Mouse (Mus musculus): ENCODE data around the gene Agrn.
"Not testable (repeated sequence)": the region's sequence is repeated elsewhere in the genome, so short reads cannot be mapped to it uniquely, and the experiment has no call there.

Gene Agrn

GRCm38 (mm10) chr4:156185950-156186850 lies 11.1 kb downstream of the Agrn start:
- CTCF ChIA-PET: no interaction called here
- POLR2A ChIA-PET: interaction anchor here in 3 of 4 experiments (0.5 to 8.4 kb wide), 17 partner anchors 8 to 62 kb away, joined by 3 to 104 read pairs (median 5); partner anchors contain the start of genes AW011738 (in 2 of the 3), Noc2l (in 2 of the 3), Agrn (in 1 of the 3) and Plekhn1 (in 1 of the 3)

- POLR2A ChIA-PET: interaction anchor here in 3 of 4 experiments (0.5 to 8.4 kb wide), 17 partner anchors 8 to 1729 kb away, joined by 3 to 104 read pairs (median 5); partner anchors contain the start of genes AW011738 (in 2 of the 3), Noc2l (in 2 of the 3), Agrn (in 1 of the 3) and Plekhn1 (in 1 of the 3)
- CTCF ChIA-PET: no interaction called here
These were observed 11.8 kb downstream of the Agrn start for GRCm38 (mm10) chr4:156185456-156185949.

- CTCF ChIA-PET: interaction anchor here in 1 of 4 experiments (0.5 kb wide), 1 partner anchor 583 kb away, joined by 3 read pairs; no protein-coding TSS in a partner anchor
- POLR2A ChIA-PET: interaction anchor here in 3 of 4 experiments (0.5 to 8.4 kb wide), 9 partner anchors 9 to 75 kb away, joined by 3 to 104 read pairs (median 6); partner anchors contain the start of genes 9430015G10Rik (in 1 of the 3), AW011738 (in 1 of the 3) and Agrn (in 1 of the 3)
These were observed 12.9 kb downstream of the Agrn start for GRCm38 (mm10) chr4:156184291-156184954.

GRCm38 (mm10) chr4:156183747-156184146 lies 13.5 kb downstream of the Agrn start:
- ChIA-PET CTCF (interaction anchor here in 1 of 4 experiments (0.5 kb wide), 1 partner anchor 582 kb away, joined by 3 read pairs; no protein-coding TSS in a partner anchor), POLR2A (interaction anchor here in 2 of 4 experiments (0.6 to 8.4 kb wide), 11 partner anchors 9 to 74 kb away, joined by 3 to 104 read pairs (median 4); partner anchors contain the start of genes 9430015G10Rik (in 2 of the 2) and Agrn (in 1 of the 2))

GRCm38 (mm10) chr4:156177630-156178029 lies 19.7 kb downstream of the Agrn start:
- CTCF ChIA-PET: no interaction called here
- POLR2A ChIA-PET: interaction anchor here in 2 of 4 experiments (0.8 to 3.1 kb wide), 7 partner anchors 9 to 166 kb away, joined by 3 to 14 read pairs (median 3); no protein-coding TSS in a partner anchor

- ChIA-PET POLR2A (interaction anchor here in 3 of 4 experiments (0.8 to 1.9 kb wide), 16 partner anchors 9 to 71 kb away, joined by 3 to 6 read pairs (median 4); partner anchors contain the start of genes 9430015G10Rik (in 1 of the 3), Agrn (in 1 of the 3) and Noc2l (in 1 of the 3)), CTCF (no interaction called here)
These were observed 25.5 kb downstream of the Agrn start for GRCm38 (mm10) chr4:156171828-156172227.

GRCm38 (mm10) chr4:156169129-156169528 lies 28.2 kb downstream of the Agrn start:
- POLR2A ChIA-PET: interaction anchor here in 1 of 4 experiments (0.6 kb wide), 1 partner anchor 356 kb away, joined by 3 read pairs; no protein-coding TSS in a partner anchor
- CTCF ChIA-PET: no interaction called here

- POLR2A ChIA-PET: interaction anchor here in 1 of 4 experiments (0.6 kb wide), 1 partner anchor 356 kb away, joined by 3 read pairs; no protein-coding TSS in a partner anchor
- CTCF ChIA-PET: no interaction called here
These were observed 28.7 kb downstream of the Agrn start for GRCm38 (mm10) chr4:156168611-156169010.

GRCm38 (mm10) chr4:156166477-156166876 lies 30.8 kb downstream of the Agrn start:
- ChIA-PET POLR2A (interaction anchor here in 3 of 4 experiments (0.8 to 2.0 kb wide), 11 partner anchors 9 to 70 kb away, joined by 3 to 6 read pairs (median 3); partner anchors contain the start of genes 9430015G10Rik (in 1 of the 3) and Noc2l (in 1 of the 3)), CTCF (interaction anchor here in 2 of 4 experiments (0.6 to 1.1 kb wide), 2 partner anchors 22 to 28 kb away, joined by 3 to 4 read pairs; no protein-coding TSS in a partner anchor)

GRCm38 (mm10) chr4:156154771-156155170 lies 42.5 kb downstream of the Agrn start:
- CTCF ChIA-PET: no interaction called here
- POLR2A ChIA-PET: interaction anchor here in 1 of 4 experiments (1.2 to 1.6 kb wide), 2 partner anchors 15 to 22 kb away, joined by 3 read pairs; no protein-coding TSS in a partner anchor

GRCm38 (mm10) chr4:156150887-156151286 lies 46.4 kb downstream of the Agrn start:
- POLR2A ChIA-PET, CTCF ChIA-PET: not testable (repeated sequence)

- CTCF ChIA-PET: interaction anchor here in 1 of 4 experiments (1.1 kb wide), 1 partner anchor 102 kb away, joined by 3 read pairs; no protein-coding TSS in a partner anchor
- POLR2A ChIA-PET: interaction anchor here in 2 of 4 experiments (0.9 to 1.8 kb wide), 3 partner anchors 26 to 112 kb away, joined by 4 read pairs; partner anchors contain the start of gene 9430015G10Rik (in 1 of the 2)
These were observed 60.8 kb downstream of the Agrn start for GRCm38 (mm10) chr4:156136285-156137100.

- CTCF ChIA-PET: no interaction called here
- POLR2A ChIA-PET: interaction anchor here in 2 of 4 experiments (0.8 to 1.8 kb wide), 4 partner anchors 13 to 113 kb away, joined by 3 to 4 read pairs (median 4); partner anchors contain the start of gene 9430015G10Rik (in 1 of the 2)
These were observed 61.5 kb downstream of the Agrn start for GRCm38 (mm10) chr4:156135801-156136200.

GRCm38 (mm10) chr4:156135112-156135511 lies 62.2 kb downstream of the Agrn start:
- POLR2A ChIA-PET: interaction anchor here in 2 of 4 experiments (0.7 to 2.4 kb wide), 8 partner anchors 13 to 114 kb away, joined by 3 to 8 read pairs (median 4); partner anchors contain the start of genes 9430015G10Rik (in 2 of the 2) and Noc2l (in 1 of the 2)
- CTCF ChIA-PET: interaction anchor here in 2 of 4 experiments (0.5 to 0.9 kb wide), 3 partner anchors 14 to 259 kb away, joined by 3 to 7 read pairs (median 3); no protein-coding TSS in a partner anchor

GRCm38 (mm10) chr4:156133943-156134605 lies 63.2 kb downstream of the Agrn start:
- POLR2A ChIA-PET: interaction anchor here in 3 of 4 experiments (0.9 to 2.4 kb wide), 5 partner anchors 24 to 59 kb away, joined by 3 to 8 read pairs (median 3); partner anchors contain the start of gene 9430015G10Rik (in 2 of the 3)
- CTCF ChIA-PET: interaction anchor here in 1 of 4 experiments (0.5 to 0.9 kb wide), 2 partner anchors 13 to 67 kb away, joined by 4 to 7 read pairs; no protein-coding TSS in a partner anchor

- ChIA-PET CTCF (no interaction called here), POLR2A (interaction anchor here in 2 of 4 experiments (1.0 to 2.4 kb wide), 3 partner anchors 22 to 60 kb away, joined by 3 to 8 read pairs (median 3); partner anchors contain the start of gene 9430015G10Rik (in 1 of the 2))
These were observed 64.0 kb downstream of the Agrn start for GRCm38 (mm10) chr4:156133334-156133733.

Measured in embryonic stem cell, embryonic (primary cell).